Mouse (Mus musculus): ENCODE data around the gene Gm49337. TPM values are rescaled to one million over a fixed set of nuclear protein-coding genes. Genes with fewer than 3 reads are reported as not detected.

Gm49337 gene
- polyA plus RNA-seq, 1 experiment from 2014 or later, result not detected

GRCm38 (mm10) chr4:116152702-116153101, 20.5 kb upstream of the Gm49337 start:
- Histone ChIP-seq H3K36me3 (ENCODE audit: control insufficient read depth, insufficient read depth, low read length) (peaks cover 57% of the 10 kb centered on the region), H3K9ac (ENCODE audit: low read length) (no peak overlapping the region), H3K4me3 (ENCODE audit: low read depth, low read length) (no peak overlapping the region), H3K9me3 (ENCODE audit: control insufficient read depth, low read length) (no peaks in the 10 kb centered on the region), H3K4me2 (ENCODE audit: low read length) (no peak overlapping the region), H3K4me1 (replicated peaks; ENCODE audit: control insufficient read depth, insufficient read depth, low read length) (peaks cover 9% of the 10 kb centered on the region), H3K27me3 (replicated peaks; ENCODE audit: control insufficient read depth, insufficient read depth, low read length) (no peaks in the 10 kb centered on the region), H3K27ac (ENCODE audit: low read depth) (no peak overlapping the region)
- no peak for ATAC-seq (replicated peaks; ENCODE audit: low FRiP score, low TSS enrichment, low read depth)
- DNase-seq (ENCODE audit: low spot score), result no peak
- WGBS, result 95% methylated on average over 15 of the region's 15 CpGs

- 96% methylated on average over 2 of the region's 2 CpGs for whole genome bisulfite sequencing
- Histone ChIP-seq H3K4me3 (ENCODE audit: low read depth, low read length) (no peak overlapping the region), H3K4me2 (ENCODE audit: low read length) (no peak overlapping the region), H3K36me3 (ENCODE audit: control insufficient read depth, insufficient read depth, low read length) (peaks cover 87% of the 10 kb centered on the region), H3K4me1 (replicated peaks; ENCODE audit: control insufficient read depth, insufficient read depth, low read length) (no peaks in the 10 kb centered on the region), H3K27ac (ENCODE audit: low read depth) (no peak overlapping the region), H3K9me3 (ENCODE audit: control insufficient read depth, low read length) (no peaks in the 10 kb centered on the region), H3K27me3 (replicated peaks; ENCODE audit: control insufficient read depth, insufficient read depth, low read length) (no peaks in the 10 kb centered on the region), H3K9ac (ENCODE audit: low read length) (no peak overlapping the region)
- DNase-seq (ENCODE audit: low spot score) (no peak), ATAC-seq (replicated peaks; ENCODE audit: low FRiP score, low TSS enrichment, low read depth) (no peak)
Measured at GRCm38 (mm10) chr4:116157882-116158281, 15.3 kb upstream of the Gm49337 start.

- Histone ChIP-seq H3K27ac (ENCODE audit: low read depth) (no peak overlapping the region), H3K4me2 (ENCODE audit: low read length) (no peak overlapping the region), H3K9me3 (ENCODE audit: control insufficient read depth, low read length) (no peaks in the 10 kb centered on the region), H3K9ac (ENCODE audit: low read length) (no peak overlapping the region), H3K36me3 (ENCODE audit: control insufficient read depth, insufficient read depth, low read length) (peaks cover 68% of the 10 kb centered on the region), H3K27me3 (replicated peaks; ENCODE audit: control insufficient read depth, insufficient read depth, low read length) (no peaks in the 10 kb centered on the region), H3K4me3 (ENCODE audit: low read depth, low read length) (no peak overlapping the region), H3K4me1 (replicated peaks; ENCODE audit: control insufficient read depth, insufficient read depth, low read length) (no peaks in the 10 kb centered on the region)
- whole genome bisulfite sequencing, result 75% methylated on average over 3 of the region's 3 CpGs
- ATAC-seq (replicated peaks; ENCODE audit: low FRiP score, low TSS enrichment, low read depth), result no peak
- DNase-seq (ENCODE audit: low spot score), result no peak
Measured at GRCm38 (mm10) chr4:116159912-116160311, 13.3 kb upstream of the Gm49337 start.

GRCm38 (mm10) chr4:116160769-116161168, 12.4 kb upstream of the Gm49337 start:
- Histone ChIP-seq H3K27ac (ENCODE audit: low read depth) (no peak overlapping the region), H3K4me3 (ENCODE audit: low read depth, low read length) (no peak overlapping the region), H3K27me3 (replicated peaks; ENCODE audit: control insufficient read depth, insufficient read depth, low read length) (no peaks in the 10 kb centered on the region), H3K9ac (ENCODE audit: low read length) (no peak overlapping the region), H3K36me3 (ENCODE audit: control insufficient read depth, insufficient read depth, low read length) (peaks cover 59% of the 10 kb centered on the region), H3K4me2 (ENCODE audit: low read length) (no peak overlapping the region), H3K4me1 (replicated peaks; ENCODE audit: control insufficient read depth, insufficient read depth, low read length) (no peaks in the 10 kb centered on the region), H3K9me3 (ENCODE audit: control insufficient read depth, low read length) (no peaks in the 10 kb centered on the region)
- no peak for ATAC-seq (replicated peaks; ENCODE audit: low FRiP score, low TSS enrichment, low read depth)
- DNase-seq (ENCODE audit: low spot score), result no peak
- 91% methylated on average over 3 of the region's 3 CpGs for WGBS

- Histone ChIP-seq H3K4me3 (ENCODE audit: low read depth, low read length) (no peak overlapping the region), H3K9ac (ENCODE audit: low read length) (no peak overlapping the region), H3K36me3 (ENCODE audit: control insufficient read depth, insufficient read depth, low read length) (peaks cover 45% of the 10 kb centered on the region), H3K27me3 (replicated peaks; ENCODE audit: control insufficient read depth, insufficient read depth, low read length) (no peaks in the 10 kb centered on the region), H3K9me3 (ENCODE audit: control insufficient read depth, low read length) (no peaks in the 10 kb centered on the region), H3K4me2 (ENCODE audit: low read length) (no peak overlapping the region), H3K4me1 (replicated peaks; ENCODE audit: control insufficient read depth, insufficient read depth, low read length) (no peaks in the 10 kb centered on the region), H3K27ac (ENCODE audit: low read depth) (no peak overlapping the region)
- ATAC-seq (replicated peaks; ENCODE audit: low FRiP score, low TSS enrichment, low read depth) (no peak), DNase-seq (ENCODE audit: low spot score) (no peak)
- WGBS, result 76% methylated on average over 4 of the region's 4 CpGs
Measured at GRCm38 (mm10) chr4:116162142-116162541, 11.0 kb upstream of the Gm49337 start.

GRCm38 (mm10) chr4:116164759-116165554, 8.2 kb upstream of the Gm49337 start:
- DNase-seq (ENCODE audit: low spot score) (no peak), ATAC-seq (replicated peaks; ENCODE audit: low FRiP score, low TSS enrichment, low read depth) (no peak)
- Histone ChIP-seq H3K36me3 (ENCODE audit: control insufficient read depth, insufficient read depth, low read length) (peaks cover 18% of the 10 kb centered on the region; the same call in 1 of the 2 replicates), H3K27me3 (replicated peaks; ENCODE audit: control insufficient read depth, insufficient read depth, low read length) (no peaks in the 10 kb centered on the region), H3K9me3 (ENCODE audit: control insufficient read depth, low read length) (no peaks in the 10 kb centered on the region), H3K4me1 (replicated peaks; ENCODE audit: control insufficient read depth, insufficient read depth, low read length) (no peaks in the 10 kb centered on the region), H3K9ac (ENCODE audit: low read length) (no peak overlapping the region), H3K4me2 (ENCODE audit: low read length) (no peak overlapping the region), H3K4me3 (ENCODE audit: low read depth, low read length) (no peak overlapping the region), H3K27ac (ENCODE audit: low read depth) (peak overlapping the region; percentile 14; the same call in 1 of the 2 replicates)
- 68% methylated on average over 2 of the region's 2 CpGs for WGBS

GRCm38 (mm10) chr4:116165708-116166407, 7.3 kb upstream of the Gm49337 start:
- H3K9me3 ChIP-seq (ENCODE audit: control insufficient read depth, low read length), result no peaks in the 10 kb centered on the region
- no peaks in the 10 kb centered on the region for H3K4me1 ChIP-seq (replicated peaks; ENCODE audit: control insufficient read depth, insufficient read depth, low read length)
- H3K4me3 ChIP-seq (ENCODE audit: low read depth, low read length), result no peak overlapping the region
- no peaks in the 10 kb centered on the region for H3K27me3 ChIP-seq (replicated peaks; ENCODE audit: control insufficient read depth, insufficient read depth, low read length)
- no peak overlapping the region for H3K9ac ChIP-seq (ENCODE audit: low read length)
- 0 out of 2 replicates have a peak, but pooled peaks cover 11% of the 10 kb centered on the region for H3K36me3 ChIP-seq (ENCODE audit: control insufficient read depth, insufficient read depth, low read length)
- 33% methylated on average over 8 of the region's 8 CpGs for WGBS
- no peak for DNase-seq (ENCODE audit: low spot score)
- H3K27ac ChIP-seq (ENCODE audit: low read depth), result peak overlapping the region; percentile 14; the same call in 1 of the 2 replicates
- 0 out of 2 replicates have a peak overlapping the region, but pooled peaks have one; percentile 8 for H3K4me2 ChIP-seq (ENCODE audit: low read length)
- ATAC-seq (replicated peaks; ENCODE audit: low FRiP score, low TSS enrichment, low read depth), result 0 out of 2 replicates have a peak, but pooled peaks have one; percentile 20

GRCm38 (mm10) chr4:116167404-116167803, 5.8 kb upstream of the Gm49337 start, which contains the start of gene Tspan1:
Gene Tspan1, minus strand, starts transcription at chr4:116167601.
- DNase-seq (ENCODE audit: low spot score) (no peak), ATAC-seq (replicated peaks; ENCODE audit: low FRiP score, low TSS enrichment, low read depth) (no peak; the same call in 1 of the 2 replicates)
- H3K36me3 ChIP-seq (ENCODE audit: control insufficient read depth, insufficient read depth, low read length), result no peaks in the 10 kb centered on the region
- H3K4me1 ChIP-seq (replicated peaks; ENCODE audit: control insufficient read depth, insufficient read depth, low read length), result no peaks in the 10 kb centered on the region
- H3K9me3 ChIP-seq (ENCODE audit: control insufficient read depth, low read length), result no peaks in the 10 kb centered on the region
- 21% methylated on average over 7 of the region's 7 CpGs for WGBS
- H3K9ac ChIP-seq (ENCODE audit: low read length), result no peak within 1 kb of the TSS
- no peak within 1 kb of the TSS for H3K4me3 ChIP-seq (ENCODE audit: low read depth, low read length)
- H3K27me3 ChIP-seq (replicated peaks; ENCODE audit: control insufficient read depth, insufficient read depth, low read length), result no peaks in the 10 kb centered on the region
- H3K4me2 ChIP-seq (ENCODE audit: low read length), result no peak within 1 kb of the TSS; the same call in 1 of the 2 replicates
- no peak within 1 kb of the TSS for H3K27ac ChIP-seq (ENCODE audit: low read depth)

Data from intestine, embryonic 14.5 days (tissue).